Mouse (Mus musculus): ENCODE measurements around the gene Tnfsf9. TPM values are rescaled to one million over a fixed set of nuclear protein-coding genes. Genes with fewer than 3 reads are reported as not detected.

The Tnfsf9 gene
- polyA plus RNA-seq, 1 experiment from 2014 or later = 9.2 TPM

GRCm38 (mm10) chr17:57104496-57104895 is 629 bp upstream of the Tnfsf9 start:
- Histone ChIP-seq H3K4me2 (ENCODE audit: low read depth, low read length) (peak overlapping the region; percentile 59), H3K36me3 (ENCODE audit: control insufficient read depth, insufficient read depth, low read length) (no peaks in the 10 kb centered on the region), H3K9ac (ENCODE audit: low read length) (peak overlapping the region; percentile 67), H3K27me3 (ENCODE audit: control insufficient read depth, insufficient read depth, low read length) (no peaks in the 10 kb centered on the region), H3K27ac (ENCODE audit: low read length) (no peak overlapping the region), H3K4me1 (ENCODE audit: control insufficient read depth, insufficient read depth, low read length) (peaks cover 10% of the 10 kb centered on the region; the same call in 1 of the 2 replicates), H3K4me3 (replicated peaks; ENCODE audit: low read length) (peak overlapping the region; percentile 55), H3K9me3 (replicated peaks; ENCODE audit: control insufficient read depth, low read length) (no peaks in the 10 kb centered on the region)
- WGBS = 44% methylated on average over 4 of the region's 4 CpGs
- ATAC-seq (ENCODE audit: insufficient read depth, low FRiP score) = no peak

GRCm38 (mm10) chr17:57106035-57106368 is 877 bp downstream of the Tnfsf9 start:
- no peaks in the 10 kb centered on the region for H3K9me3 ChIP-seq (replicated peaks; ENCODE audit: control insufficient read depth, low read length)
- peak overlapping the region; percentile 55 for H3K4me3 ChIP-seq (replicated peaks; ENCODE audit: low read length)
- peak overlapping the region; percentile 59 for H3K4me2 ChIP-seq (ENCODE audit: low read depth, low read length)
- H3K9ac ChIP-seq (ENCODE audit: low read length) = peak overlapping the region; percentile 67
- no peak overlapping the region for H3K27ac ChIP-seq (ENCODE audit: low read length)
- no peaks in the 10 kb centered on the region for H3K27me3 ChIP-seq (ENCODE audit: control insufficient read depth, insufficient read depth, low read length)
- ATAC-seq (ENCODE audit: insufficient read depth, low FRiP score) = no peak
- peaks cover 10% of the 10 kb centered on the region; the same call in 1 of the 2 replicates for H3K4me1 ChIP-seq (ENCODE audit: control insufficient read depth, insufficient read depth, low read length)
- 14% methylated on average over 9 of the region's 9 CpGs for WGBS
- no peaks in the 10 kb centered on the region for H3K36me3 ChIP-seq (ENCODE audit: control insufficient read depth, insufficient read depth, low read length)

GRCm38 (mm10) chr17:57107064-57107463 is 1.9 kb downstream of the Tnfsf9 start:
- Histone ChIP-seq H3K4me3 (replicated peaks; ENCODE audit: low read length) (no peak overlapping the region), H3K4me1 (ENCODE audit: control insufficient read depth, insufficient read depth, low read length) (peaks cover 10% of the 10 kb centered on the region; the same call in 1 of the 2 replicates), H3K9ac (ENCODE audit: low read length) (no peak overlapping the region), H3K9me3 (replicated peaks; ENCODE audit: control insufficient read depth, low read length) (no peaks in the 10 kb centered on the region), H3K4me2 (ENCODE audit: low read depth, low read length) (no peak overlapping the region), H3K36me3 (ENCODE audit: control insufficient read depth, insufficient read depth, low read length) (no peaks in the 10 kb centered on the region), H3K27ac (ENCODE audit: low read length) (no peak overlapping the region), H3K27me3 (ENCODE audit: control insufficient read depth, insufficient read depth, low read length) (no peaks in the 10 kb centered on the region)
- ATAC-seq (ENCODE audit: insufficient read depth, low FRiP score) = no peak
- 88% methylated on average over 5 of the region's 5 CpGs for WGBS

- Histone ChIP-seq H3K27ac (ENCODE audit: low read length) (peak overlapping the region; percentile 38; the same call in 1 of the 2 replicates), H3K4me3 (replicated peaks; ENCODE audit: low read length) (no peak overlapping the region), H3K27me3 (ENCODE audit: control insufficient read depth, insufficient read depth, low read length) (no peaks in the 10 kb centered on the region), H3K9ac (ENCODE audit: low read length) (no peak overlapping the region), H3K9me3 (replicated peaks; ENCODE audit: control insufficient read depth, low read length) (no peaks in the 10 kb centered on the region), H3K4me2 (ENCODE audit: low read depth, low read length) (no peak overlapping the region), H3K36me3 (ENCODE audit: control insufficient read depth, insufficient read depth, low read length) (no peaks in the 10 kb centered on the region), H3K4me1 (ENCODE audit: control insufficient read depth, insufficient read depth, low read length) (peaks cover 10% of the 10 kb centered on the region; the same call in 1 of the 2 replicates)
- no peak for ATAC-seq (ENCODE audit: insufficient read depth, low FRiP score)
- 81% methylated on average over 7 of the region's 7 CpGs for WGBS
Measured at GRCm38 (mm10) chr17:57108040-57108665, 3.0 kb downstream of the Tnfsf9 start.

DNA sequence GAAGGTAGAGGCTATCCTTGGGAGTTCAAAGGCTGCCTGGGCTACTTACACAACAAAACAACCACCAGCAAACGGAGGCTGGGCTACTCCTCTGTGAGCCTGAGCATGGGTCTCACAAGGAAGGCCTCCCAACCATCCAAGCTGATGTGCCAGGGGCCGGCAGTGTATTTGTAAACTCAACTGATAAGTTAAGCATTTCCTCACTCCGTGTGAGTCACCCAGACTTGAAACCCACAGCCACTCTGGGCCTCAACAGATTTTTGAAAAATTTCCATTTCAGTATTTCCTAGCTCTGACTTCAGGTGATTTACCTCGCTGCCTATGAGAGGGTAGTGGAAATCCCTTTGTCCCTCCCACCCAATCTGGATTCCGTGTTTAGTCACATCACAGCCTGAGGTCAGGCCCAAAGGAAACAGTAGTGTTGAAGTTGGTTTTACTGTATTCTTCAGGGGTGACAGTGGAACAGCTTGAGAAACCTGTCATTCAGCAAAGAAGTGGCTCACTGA is 3.6 kb downstream of the Tnfsf9 start:
- ATAC-seq (ENCODE audit: insufficient read depth, low FRiP score) = no peak
- no peaks in the 10 kb centered on the region for H3K36me3 ChIP-seq (ENCODE audit: control insufficient read depth, insufficient read depth, low read length)
- no peak overlapping the region for H3K4me3 ChIP-seq (replicated peaks; ENCODE audit: low read length)
- H3K4me1 ChIP-seq (ENCODE audit: control insufficient read depth, insufficient read depth, low read length) = peaks cover 10% of the 10 kb centered on the region; the same call in 1 of the 2 replicates
- H3K9me3 ChIP-seq (replicated peaks; ENCODE audit: control insufficient read depth, low read length) = no peaks in the 10 kb centered on the region
- no peak overlapping the region for H3K9ac ChIP-seq (ENCODE audit: low read length)
- H3K27me3 ChIP-seq (ENCODE audit: control insufficient read depth, insufficient read depth, low read length) = no peaks in the 10 kb centered on the region
- 47% methylated on average over 5 of the region's 5 CpGs for WGBS
- peak overlapping the region; percentile 38; the same call in 1 of the 2 replicates for H3K27ac ChIP-seq (ENCODE audit: low read length)
- H3K4me2 ChIP-seq (ENCODE audit: low read depth, low read length) = no peak overlapping the region

- Histone ChIP-seq H3K4me3 (replicated peaks; ENCODE audit: low read length) (no peak overlapping the region), H3K36me3 (ENCODE audit: control insufficient read depth, insufficient read depth, low read length) (no peaks in the 10 kb centered on the region), H3K27ac (ENCODE audit: low read length) (no peak overlapping the region), H3K4me1 (ENCODE audit: control insufficient read depth, insufficient read depth, low read length) (0 out of 2 replicates have a peak, but pooled peaks cover 3% of the 10 kb centered on the region), H3K9ac (ENCODE audit: low read length) (no peak overlapping the region), H3K27me3 (ENCODE audit: control insufficient read depth, insufficient read depth, low read length) (no peaks in the 10 kb centered on the region), H3K9me3 (replicated peaks; ENCODE audit: control insufficient read depth, low read length) (no peaks in the 10 kb centered on the region), H3K4me2 (ENCODE audit: low read depth, low read length) (no peak overlapping the region)
- no peak for ATAC-seq (ENCODE audit: insufficient read depth, low FRiP score)
- WGBS = 93% methylated on average over 1 of the region's 1 CpGs
Measured at GRCm38 (mm10) chr17:57110005-57110404, 4.9 kb downstream of the Tnfsf9 start.

GRCm38 (mm10) chr17:57112768-57113474 is 7.8 kb downstream of the Tnfsf9 start:
- H3K27ac ChIP-seq (ENCODE audit: low read length) = no peak overlapping the region
- no peak overlapping the region for H3K4me2 ChIP-seq (ENCODE audit: low read depth, low read length)
- no peaks in the 10 kb centered on the region for H3K27me3 ChIP-seq (ENCODE audit: control insufficient read depth, insufficient read depth, low read length)
- no peak for ATAC-seq (ENCODE audit: insufficient read depth, low FRiP score)
- H3K9ac ChIP-seq (ENCODE audit: low read length) = no peak overlapping the region
- H3K4me1 ChIP-seq (ENCODE audit: control insufficient read depth, insufficient read depth, low read length) = no peaks in the 10 kb centered on the region
- no peak overlapping the region for H3K4me3 ChIP-seq (replicated peaks; ENCODE audit: low read length)
- 66% methylated on average over 10 of the region's 10 CpGs for WGBS
- H3K36me3 ChIP-seq (ENCODE audit: control insufficient read depth, insufficient read depth, low read length) = no peaks in the 10 kb centered on the region
- no peaks in the 10 kb centered on the region for H3K9me3 ChIP-seq (replicated peaks; ENCODE audit: control insufficient read depth, low read length)

GRCm38 (mm10) chr17:57116801-57117200 is 11.7 kb downstream of the Tnfsf9 start:
- no peaks in the 10 kb centered on the region for H3K36me3 ChIP-seq (ENCODE audit: control insufficient read depth, insufficient read depth, low read length)
- no peak for ATAC-seq (ENCODE audit: insufficient read depth, low FRiP score)

More at GRCm38 (mm10) chr17:57116801-57117200, 11.7 kb downstream of the Tnfsf9 start:
- Histone ChIP-seq H3K27ac (ENCODE audit: low read length) (no peak overlapping the region), H3K4me3 (replicated peaks; ENCODE audit: low read length) (no peak overlapping the region), H3K9ac (ENCODE audit: low read length) (no peak overlapping the region), H3K9me3 (replicated peaks; ENCODE audit: control insufficient read depth, low read length) (no peaks in the 10 kb centered on the region), H3K4me1 (ENCODE audit: control insufficient read depth, insufficient read depth, low read length) (0 out of 2 replicates have a peak, but pooled peaks cover 4% of the 10 kb centered on the region), H3K27me3 (ENCODE audit: control insufficient read depth, insufficient read depth, low read length) (no peaks in the 10 kb centered on the region), H3K4me2 (ENCODE audit: low read depth, low read length) (no peak overlapping the region)
- WGBS = 65% methylated on average over 2 of the region's 2 CpGs
